Mouse (Mus musculus) spleen, postnatal 0 days (tissue): ENCODE data around the gene Myo3b. TPM values are rescaled to one million over a fixed set of nuclear protein-coding genes. Genes with fewer than 3 reads are reported as not detected.

ENCODE experiments used
- polyA plus RNA-seq: library from polyadenylated mRNA; unstranded; fragments of >200 nt; fragmentation: Nextera tagmentation; extraction: Ambion mirVana; gene quantifications from 2 replicates; pipeline ENCODE4 v1.2.1, GENCODE M21; 2015

Gene Myo3b
- polyA plus RNA-seq = not detected in 2 replicates

GRCm38 (mm10) chr2:70038752-70039151 lies at the start of gene Myo3b:
Gene Myo3b, plus strand, starts transcription at chr2:70039126.

Other genes starting within 250 kb of the Myo3b start
- gene Ccdc173, start 249.6 kb upstream of the Myo3b start, polyA plus RNA-seq = 0.94 and 1.0 TPM in 2 replicates
- gene Phospho2, start 249.5 kb upstream of the Myo3b start, polyA plus RNA-seq = 17.3 and 18.7 TPM in 2 replicates
- gene Klhl23, start 217.2 kb upstream of the Myo3b start, polyA plus RNA-seq = 19.9 and 22.6 TPM in 2 replicates
- 253 and 259 TPM in 2 replicates for gene Ssb, start 177.6 kb upstream of the Myo3b start, polyA plus RNA-seq
- gene Mettl5, start 153.5 kb upstream of the Myo3b start, polyA plus RNA-seq = 43.7 and 43.9 TPM in 2 replicates
- gene Ubr3, start 141.9 kb upstream of the Myo3b start, polyA plus RNA-seq = 8.8 and 9.7 TPM in 2 replicates